Mouse (Mus musculus) ovary, postnatal 14 days (tissue): Measurements from ENCODE around the gene Gria1.

Source experiments
- DNase-seq: peaks from one replicate; pipeline ENCODE4 v3.0.0; 2022; ENCODE audit warnings: low spot score

The Gria1 gene

GRCm38 (mm10) chr11:57298263-57298662 is 287.1 kb downstream of the Gria1 start:
- no peak for DNase-seq

- DNase-seq, result no peak
Measured at GRCm38 (mm10) chr11:57298665-57299064, 287.5 kb downstream of the Gria1 start.

GRCm38 (mm10) chr11:57303602-57304001 is 292.4 kb downstream of the Gria1 start:
- DNase-seq, result no peak

- no peak for DNase-seq
Measured at GRCm38 (mm10) chr11:57306116-57306515, 294.9 kb downstream of the Gria1 start.

- DNase-seq, result no peak
Measured at GRCm38 (mm10) chr11:57306892-57307291, 295.7 kb downstream of the Gria1 start.

- DNase-seq, result no peak
Measured at GRCm38 (mm10) chr11:57317063-57317462, 305.9 kb downstream of the Gria1 start.

- no peak for DNase-seq
Measured at GRCm38 (mm10) chr11:57317478-57317877, 306.3 kb downstream of the Gria1 start.

GRCm38 (mm10) chr11:57319374-57319773 is 308.2 kb downstream of the Gria1 start:
- no peak for DNase-seq

- no peak for DNase-seq
Measured at GRCm38 (mm10) chr11:57324099-57324498, 312.9 kb downstream of the Gria1 start.
